Mouse (Mus musculus) forebrain, embryonic 13.5 days (tissue): ENCODE measurements around the gene Dynlrb2. TPM values are rescaled to one million over a fixed set of nuclear protein-coding genes. Genes with fewer than 3 reads are reported as not detected.

Source experiments
- ATAC-seq: fragments of 200-750 bp; cut with Nextera tagmentation; 2 replicates; pipeline ENCODE4 v1.8.0; 2017
- H3K27ac ChIP-seq: fragments of 300-500 bp; sonication (generic); 2 replicates; pipeline ENCODE4 v1.5.1; 2015; ENCODE audit warnings: inconsistent platforms, mild to moderate bottlenecking, moderate library complexity
- H3K27me3 ChIP-seq: fragments of 300-500 bp; sonication (generic); 2 replicates; pipeline ENCODE4 v1.6.1; 2015; ENCODE audit warnings: mild to moderate bottlenecking, inconsistent platforms
- H3K36me3 ChIP-seq: fragments of 300-500 bp; sonication (generic); 2 replicates; pipeline ENCODE4 v1.6.1; 2015; ENCODE audit warnings: mild to moderate bottlenecking, inconsistent platforms; ENCODE audit not compliant: poor library complexity, severe bottlenecking
- H3K4me1 ChIP-seq: fragments of 300-500 bp; sonication (generic); 2 replicates; pipeline ENCODE4 v1.6.1; 2015; ENCODE audit warnings: inconsistent platforms
- H3K4me2 ChIP-seq: fragments of 300-500 bp; sonication (generic); 2 replicates; pipeline ENCODE4 v1.6.1; 2015; ENCODE audit warnings: inconsistent platforms, mild to moderate bottlenecking, moderate library complexity
- H3K4me3 ChIP-seq: fragments of 300-500 bp; sonication (generic); 2 replicates; pipeline ENCODE4 v1.5.1; 2015; ENCODE audit warnings: mild to moderate bottlenecking, inconsistent platforms
- H3K9ac ChIP-seq: fragments of 300-500 bp; sonication (generic); 2 replicates; pipeline ENCODE4 v1.6.1; 2015; ENCODE audit warnings: mild to moderate bottlenecking, inconsistent platforms
- H3K9me3 ChIP-seq: fragments of 300-500 bp; sonication (generic); replicated peaks from 2 replicates; pipeline ENCODE4 v1.6.1; 2016; ENCODE audit warnings: inconsistent platforms
- WGBS: fragments of 180-500 bp; shearing (Covaris S2); methylation state at CpG from one replicate; pipeline ENCODE4 v1.1.7; 2015; 5-methylcytosine and 5-hydroxymethylcytosine counted together
- polyA plus RNA-seq: library from polyadenylated mRNA; unstranded; fragments of >200 nt; fragmentation: Nextera tagmentation; extraction: Ambion mirVana; gene quantifications from 2 replicates; pipeline ENCODE4 v1.2.1, GENCODE M21; 2015

The Dynlrb2 gene
- polyA plus RNA-seq, result 11.7 and 14.4 TPM in 2 replicates

DNA sequence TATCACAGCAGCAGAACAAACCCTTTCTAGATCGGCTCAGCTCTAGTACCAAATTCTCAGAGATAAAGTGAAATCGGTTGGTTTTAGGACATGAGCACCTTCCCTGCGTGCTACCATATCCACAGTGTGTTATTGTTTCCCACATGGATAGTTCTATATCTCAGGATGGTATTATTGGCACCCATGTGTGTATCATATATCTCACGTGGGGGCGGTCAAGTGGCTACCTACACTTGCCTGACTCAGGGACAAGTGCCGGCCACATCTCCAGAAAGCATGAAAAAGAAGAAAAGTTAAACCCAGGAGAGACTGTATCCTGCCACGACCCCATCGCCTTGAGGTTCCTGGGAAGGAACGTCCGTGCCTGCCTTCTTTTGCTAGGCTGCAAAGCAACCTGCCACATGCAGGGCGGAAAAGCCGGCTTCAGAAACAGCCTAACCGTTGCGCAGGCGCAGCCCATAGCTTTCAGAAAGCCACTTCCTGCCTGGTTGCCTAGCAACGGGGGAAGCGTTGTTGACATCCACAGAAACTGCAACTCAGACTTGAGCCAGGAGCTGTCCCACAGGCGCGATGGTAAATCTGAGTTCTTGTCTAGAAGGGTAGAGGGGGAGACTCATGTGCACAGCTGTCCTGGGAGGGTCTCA lies at the start of gene Dynlrb2:
TSS of gene Dynlrb2 (plus strand) at position 498 of the 644 bp plus-strand sequence.
- WGBS, result 9% methylated on average over 19 of the region's 19 CpGs
- Histone ChIP-seq H3K27ac (no peak within 1 kb of the TSS), H3K27me3 (no peaks in the 10 kb centered on the region), H3K4me1 (peaks cover 7% of the 10 kb centered on the region; the same call in 1 of the 2 replicates), H3K36me3 (no peaks in the 10 kb centered on the region), H3K4me2 (peak within 1 kb of the TSS; percentile 62), H3K4me3 (peak within 1 kb of the TSS; percentile 35), H3K9ac (peak within 1 kb of the TSS; percentile 40), H3K9me3 (no peaks in the 10 kb centered on the region)
- ATAC-seq, result peak; percentile 96

DNA sequence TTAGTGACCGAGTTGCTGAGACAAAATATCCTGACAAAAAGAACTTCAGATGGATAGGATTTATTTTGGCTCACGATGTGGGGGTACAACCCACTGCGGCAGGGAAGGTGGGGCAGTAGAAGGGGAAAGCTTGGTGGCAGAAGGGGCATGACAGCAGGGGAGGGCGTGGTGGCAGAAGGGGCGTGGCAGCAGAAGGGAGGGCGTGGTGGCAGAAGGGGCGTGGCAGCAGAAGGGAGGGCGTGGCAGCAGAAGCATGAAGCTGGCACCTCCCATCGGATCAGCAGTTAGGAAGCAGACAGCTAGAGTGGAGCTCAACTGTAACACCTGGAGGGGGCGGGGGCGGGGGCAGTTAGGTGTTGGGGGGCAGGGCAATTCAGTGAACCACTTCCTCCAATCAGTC lies 46.2 kb upstream of the Dynlrb2 start:
- ATAC-seq, result no peak
- no peak overlapping the region for H3K4me2 ChIP-seq
- H3K27me3 ChIP-seq, result no peaks in the 10 kb centered on the region
- 78% methylated on average over 11 of the region's 11 CpGs for WGBS
- no peaks in the 10 kb centered on the region for H3K9me3 ChIP-seq
- no peak overlapping the region for H3K9ac ChIP-seq
- H3K36me3 ChIP-seq, result no peaks in the 10 kb centered on the region
- H3K4me1 ChIP-seq, result no peaks in the 10 kb centered on the region
- H3K27ac ChIP-seq, result no peak overlapping the region
- no peak overlapping the region for H3K4me3 ChIP-seq

DNA sequence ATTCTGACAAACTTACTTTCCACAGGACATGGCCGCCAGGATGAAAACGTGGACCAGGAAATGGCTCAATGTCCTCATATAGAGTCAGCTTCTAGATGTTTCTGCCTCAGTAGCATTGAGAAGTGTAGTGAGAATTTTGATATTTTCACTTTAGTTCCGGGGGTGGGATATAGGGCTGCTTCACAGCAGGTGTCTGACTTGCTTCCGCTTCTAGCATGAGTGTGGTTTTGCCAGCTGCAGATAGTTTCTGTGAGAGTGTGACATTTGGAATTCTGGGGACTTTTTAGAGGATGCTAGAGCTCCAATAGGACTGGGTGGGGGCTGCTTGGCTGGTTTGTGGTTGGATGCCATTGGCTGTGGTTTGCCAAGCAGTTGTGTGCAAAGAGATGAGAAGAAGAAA lies 43.3 kb upstream of the Dynlrb2 start:
- no peak overlapping the region for H3K9ac ChIP-seq
- no peak for ATAC-seq
- no peaks in the 10 kb centered on the region for H3K36me3 ChIP-seq
- WGBS, result 83% methylated on average over 4 of the region's 4 CpGs
- no peaks in the 10 kb centered on the region for H3K9me3 ChIP-seq
- H3K4me2 ChIP-seq, result no peak overlapping the region
- no peak overlapping the region for H3K4me3 ChIP-seq
- no peaks in the 10 kb centered on the region for H3K4me1 ChIP-seq
- no peaks in the 10 kb centered on the region for H3K27me3 ChIP-seq
- H3K27ac ChIP-seq, result no peak overlapping the region

DNA sequence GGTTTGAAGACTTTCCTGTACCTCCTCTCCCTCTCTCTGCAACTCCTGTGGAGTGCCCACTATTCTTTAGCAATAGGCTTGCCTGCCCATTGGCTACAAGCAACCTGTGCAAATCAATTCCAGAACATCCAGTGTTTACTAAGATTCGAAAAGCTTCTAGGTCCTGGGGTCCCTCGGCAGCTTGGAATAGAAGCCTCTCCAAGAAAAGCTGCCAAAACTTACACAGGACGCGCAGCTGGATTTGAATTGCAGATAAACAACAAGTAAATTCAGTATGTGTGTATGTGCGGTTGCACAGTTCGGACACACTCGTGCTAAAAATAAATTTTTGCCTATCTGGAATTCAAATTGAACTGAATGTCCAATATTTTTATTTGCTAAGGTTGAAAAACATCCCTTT lies 38.2 kb upstream of the Dynlrb2 start:
- Histone ChIP-seq H3K4me1 (no peaks in the 10 kb centered on the region), H3K36me3 (no peaks in the 10 kb centered on the region), H3K27ac (no peak overlapping the region), H3K4me3 (no peak overlapping the region), H3K9me3 (no peaks in the 10 kb centered on the region), H3K27me3 (no peaks in the 10 kb centered on the region), H3K4me2 (no peak overlapping the region), H3K9ac (no peak overlapping the region)
- WGBS, result 88% methylated on average over 7 of the region's 7 CpGs
- no peak for ATAC-seq

DNA sequence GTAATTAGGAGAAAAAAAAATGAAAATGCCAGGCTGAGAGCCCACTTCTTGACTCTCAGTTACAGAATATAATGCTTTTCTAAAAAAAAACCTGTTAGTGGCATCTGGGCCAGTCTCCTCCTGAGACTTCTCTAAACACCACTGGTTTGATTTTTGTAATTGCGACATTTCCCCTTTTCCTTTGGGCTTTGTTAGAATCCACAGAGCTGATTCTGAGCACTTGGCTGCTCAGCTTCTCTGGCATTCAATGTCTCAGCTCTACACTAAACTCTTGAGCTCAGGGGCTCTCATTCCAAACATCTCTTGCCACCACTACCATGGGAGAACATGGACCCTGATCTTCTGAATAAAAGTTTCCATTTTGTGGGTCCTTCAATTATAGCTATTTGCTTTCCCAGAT lies 37.7 kb upstream of the Dynlrb2 start:
- no peak for ATAC-seq
- Histone ChIP-seq H3K9me3 (no peaks in the 10 kb centered on the region), H3K36me3 (no peaks in the 10 kb centered on the region), H3K4me1 (no peaks in the 10 kb centered on the region), H3K9ac (no peak overlapping the region), H3K4me2 (no peak overlapping the region), H3K4me3 (no peak overlapping the region), H3K27me3 (no peaks in the 10 kb centered on the region), H3K27ac (no peak overlapping the region)
- 76% methylated on average over 1 of the region's 1 CpGs for WGBS

DNA sequence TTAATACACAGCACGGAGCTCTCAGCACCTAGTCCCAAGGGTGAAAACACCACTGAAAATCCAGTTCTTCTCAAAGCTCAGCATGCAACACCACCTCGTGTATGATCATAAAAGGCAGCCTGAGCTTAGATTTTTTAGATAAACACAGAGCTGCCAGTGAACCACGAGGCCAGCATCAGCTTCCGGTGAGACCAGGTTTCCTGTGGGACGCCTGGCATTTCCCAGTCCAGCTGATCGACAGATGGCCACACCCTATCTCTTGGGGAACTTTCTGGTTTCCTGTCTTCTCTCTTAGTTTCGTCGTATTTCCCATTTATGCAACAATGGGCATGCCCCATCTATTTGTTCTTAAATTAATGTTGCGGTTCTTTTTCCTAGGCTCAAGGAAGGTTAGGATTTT lies 26.8 kb upstream of the Dynlrb2 start:
- H3K27ac ChIP-seq, result no peak overlapping the region
- H3K27me3 ChIP-seq, result peaks cover 5% of the 10 kb centered on the region
- no peaks in the 10 kb centered on the region for H3K4me1 ChIP-seq
- no peak for ATAC-seq
- H3K4me3 ChIP-seq, result no peak overlapping the region
- no peaks in the 10 kb centered on the region for H3K36me3 ChIP-seq
- 86% methylated on average over 9 of the region's 9 CpGs for WGBS
- H3K9me3 ChIP-seq, result no peaks in the 10 kb centered on the region
- H3K9ac ChIP-seq, result no peak overlapping the region
- no peak overlapping the region for H3K4me2 ChIP-seq

DNA sequence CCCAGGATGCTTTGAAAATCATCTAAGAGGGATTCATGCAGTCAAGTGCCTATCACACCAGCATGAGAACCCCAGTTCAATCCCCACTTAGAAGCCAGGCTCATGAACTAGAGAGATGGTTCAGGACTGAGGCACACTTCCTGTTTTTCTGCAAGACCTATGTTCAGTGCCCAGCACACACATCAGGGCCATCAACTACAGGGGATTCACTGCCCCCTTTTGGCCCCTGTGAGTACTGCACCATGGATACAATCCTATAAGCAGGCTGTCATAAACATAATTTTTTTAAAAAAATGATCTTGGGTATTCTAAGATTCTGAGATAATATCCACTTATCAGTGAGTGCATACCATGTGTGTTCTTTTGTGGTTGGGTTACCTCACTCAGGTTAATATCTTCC lies 26.1 kb upstream of the Dynlrb2 start:
- Histone ChIP-seq H3K4me3 (no peak overlapping the region), H3K9me3 (no peaks in the 10 kb centered on the region)
- no peak for ATAC-seq

DNA sequence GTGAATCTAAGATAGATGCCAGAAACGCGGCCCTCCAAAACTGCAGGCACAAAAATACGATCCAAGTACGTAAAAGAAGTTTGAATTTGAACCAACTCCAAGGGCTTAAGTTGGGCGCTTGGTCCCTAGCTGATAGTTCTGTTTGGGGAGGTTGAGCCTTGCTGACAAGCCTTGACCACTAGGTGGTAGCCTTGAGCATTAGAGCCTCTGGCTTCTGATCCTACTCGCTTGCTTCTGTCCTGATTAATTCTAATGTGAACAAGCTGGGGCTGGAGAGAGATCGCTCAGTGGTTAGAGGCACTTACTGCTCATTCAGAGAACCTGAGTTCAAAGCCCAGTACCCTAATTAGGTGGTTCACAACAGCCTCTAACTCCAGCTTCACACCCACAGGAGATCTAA lies 23.9 kb upstream of the Dynlrb2 start:
- 0 out of 2 replicates have a peak, but pooled peaks have one; percentile 36 for ATAC-seq
- no peak overlapping the region for H3K27ac ChIP-seq
- H3K4me1 ChIP-seq, result peaks cover 4% of the 10 kb centered on the region; the same call in 1 of the 2 replicates
- peaks cover 12% of the 10 kb centered on the region for H3K27me3 ChIP-seq
- no peak overlapping the region for H3K9ac ChIP-seq
- WGBS, result 18% methylated on average over 7 of the region's 7 CpGs
- no peaks in the 10 kb centered on the region for H3K9me3 ChIP-seq
- H3K4me2 ChIP-seq, result no peak overlapping the region
- no peak overlapping the region for H3K4me3 ChIP-seq
- no peaks in the 10 kb centered on the region for H3K36me3 ChIP-seq

More for the DNA sequence above, 26.1 kb upstream of the Dynlrb2 start:
- Histone ChIP-seq H3K36me3 (no peaks in the 10 kb centered on the region), H3K9ac (no peak overlapping the region), H3K4me2 (no peak overlapping the region), H3K27ac (no peak overlapping the region), H3K4me1 (peaks cover 2% of the 10 kb centered on the region; the same call in 1 of the 2 replicates), H3K27me3 (peaks cover 9% of the 10 kb centered on the region)

DNA sequence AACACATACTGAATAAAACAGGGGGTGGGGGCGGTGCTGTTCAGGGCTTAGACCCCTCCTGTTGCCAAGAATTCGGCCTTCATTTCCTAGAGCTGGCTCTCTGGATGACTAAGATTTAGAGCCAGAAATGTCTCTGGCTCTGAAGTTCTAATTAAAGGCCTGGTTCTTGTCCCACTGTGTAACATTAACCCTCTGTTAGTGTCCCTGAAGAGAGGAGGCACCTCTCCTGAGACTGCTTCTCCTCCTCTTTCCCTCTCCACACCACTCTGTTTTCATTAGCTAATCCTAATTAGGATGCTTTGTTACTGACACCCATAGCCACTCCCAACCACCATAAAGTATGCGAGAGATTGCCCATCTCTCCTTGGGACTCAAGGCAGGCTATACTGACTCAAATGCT lies 22.0 kb upstream of the Dynlrb2 start:
- H3K27me3 ChIP-seq, result peaks cover 12% of the 10 kb centered on the region
- WGBS, result 28% methylated on average over 3 of the region's 3 CpGs

DNA sequence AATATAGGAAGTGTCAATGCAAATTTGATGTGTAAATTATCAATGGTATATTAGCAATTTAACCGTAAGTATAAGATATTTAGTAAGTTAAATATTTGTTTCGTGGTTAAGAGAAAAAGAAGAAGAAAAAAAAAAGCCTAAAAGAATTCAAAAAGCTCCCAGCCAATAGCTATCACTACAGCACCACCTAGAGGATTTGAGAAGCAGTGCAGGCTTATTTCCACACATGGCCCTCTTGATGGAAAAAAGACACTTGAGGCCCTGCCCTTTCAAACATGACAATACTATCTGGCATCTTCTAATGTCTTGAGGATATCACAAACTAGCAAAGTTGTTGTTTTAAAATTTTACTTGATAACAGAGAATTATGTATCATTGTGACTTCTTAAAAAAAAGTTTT lies 20.7 kb upstream of the Dynlrb2 start:
- Histone ChIP-seq H3K4me2 (peak overlapping the region; percentile 40), H3K9ac (no peak overlapping the region), H3K27ac (no peak overlapping the region), H3K4me3 (no peak overlapping the region), H3K36me3 (no peaks in the 10 kb centered on the region), H3K4me1 (peaks cover 4% of the 10 kb centered on the region; the same call in 1 of the 2 replicates), H3K27me3 (peaks cover 12% of the 10 kb centered on the region), H3K9me3 (no peaks in the 10 kb centered on the region)
- WGBS, result 20% methylated on average over 2 of the region's 2 CpGs
- no peak for ATAC-seq

More for the DNA sequence above, 22.0 kb upstream of the Dynlrb2 start:
- H3K4me3 ChIP-seq, result no peak overlapping the region
- H3K36me3 ChIP-seq, result no peaks in the 10 kb centered on the region
- H3K4me2 ChIP-seq, result no peak overlapping the region
- no peak for ATAC-seq
- no peak overlapping the region for H3K27ac ChIP-seq
- H3K4me1 ChIP-seq, result peaks cover 4% of the 10 kb centered on the region; the same call in 1 of the 2 replicates
- H3K9ac ChIP-seq, result no peak overlapping the region
- no peaks in the 10 kb centered on the region for H3K9me3 ChIP-seq

DNA sequence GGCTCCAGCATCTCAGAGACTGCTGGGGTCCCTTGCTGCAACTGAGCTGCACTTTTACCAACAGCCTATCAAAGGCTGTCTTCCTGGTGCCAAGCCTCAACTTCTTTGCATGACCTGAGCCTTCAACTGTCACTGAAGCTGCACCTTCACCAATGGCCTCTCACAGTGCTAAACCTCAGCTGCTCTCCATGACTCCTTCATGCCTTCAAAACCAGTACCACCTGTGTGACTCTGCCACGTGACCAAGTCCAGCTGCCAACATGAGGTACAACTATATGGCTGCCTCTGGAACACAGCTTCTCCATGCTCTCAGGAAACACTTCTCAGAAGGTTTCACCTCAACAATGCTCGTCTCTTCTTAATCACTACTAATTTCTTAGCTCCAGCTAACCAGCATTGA lies 16.2 kb upstream of the Dynlrb2 start:
- ATAC-seq, result no peak
- Histone ChIP-seq H3K27ac (no peak overlapping the region), H3K27me3 (0 out of 2 replicates have a peak, but pooled peaks cover 4% of the 10 kb centered on the region), H3K4me2 (no peak overlapping the region), H3K36me3 (no peaks in the 10 kb centered on the region), H3K4me1 (peaks cover 3% of the 10 kb centered on the region; the same call in 1 of the 2 replicates), H3K9ac (no peak overlapping the region), H3K9me3 (no peaks in the 10 kb centered on the region), H3K4me3 (no peak overlapping the region)
- 84% methylated on average over 2 of the region's 2 CpGs for WGBS

DNA sequence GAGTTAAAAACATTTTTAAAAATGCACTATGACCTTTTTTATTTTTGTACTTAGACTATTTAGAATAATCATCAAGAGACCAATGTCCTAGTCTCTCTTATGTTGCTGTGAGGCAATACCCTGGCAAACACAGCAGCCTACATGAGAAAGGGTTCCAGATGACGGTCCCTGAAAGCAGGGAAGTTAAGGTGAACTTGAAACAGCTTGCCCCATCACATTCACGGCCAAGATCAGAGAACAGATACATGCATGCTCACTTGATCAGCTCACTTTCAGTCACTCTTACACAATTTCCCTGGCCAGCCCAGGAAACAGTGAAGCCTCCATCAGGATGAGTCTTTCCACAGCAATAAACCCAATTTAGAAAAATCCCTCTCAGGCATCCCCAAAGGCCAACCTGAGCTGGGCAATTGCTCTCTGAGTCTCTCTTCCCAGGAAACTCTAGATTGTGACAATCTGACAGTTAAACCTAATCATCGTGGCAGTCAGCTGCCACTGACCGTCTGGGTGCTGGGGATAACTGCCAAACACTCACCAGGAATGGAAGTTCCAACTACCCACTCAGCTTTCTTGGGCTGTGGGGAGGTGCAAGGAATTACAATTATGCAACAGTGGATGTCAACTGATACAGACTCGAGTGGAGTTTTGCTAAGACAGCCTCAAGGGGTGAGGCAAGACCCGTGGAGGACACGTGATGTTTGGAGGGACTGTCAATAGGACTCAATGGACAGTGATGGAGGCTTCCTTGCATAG lies 4.5 kb upstream of the Dynlrb2 start:
- H3K27me3 ChIP-seq, result no peaks in the 10 kb centered on the region
- no peaks in the 10 kb centered on the region for H3K36me3 ChIP-seq
- H3K27ac ChIP-seq, result no peak overlapping the region
- H3K4me1 ChIP-seq, result peaks cover 7% of the 10 kb centered on the region; the same call in 1 of the 2 replicates
- H3K9ac ChIP-seq, result no peak overlapping the region
- no peak for ATAC-seq
- H3K4me2 ChIP-seq, result no peak overlapping the region
- 91% methylated on average over 7 of the region's 7 CpGs for WGBS
- H3K4me3 ChIP-seq, result no peak overlapping the region
- no peaks in the 10 kb centered on the region for H3K9me3 ChIP-seq
